Mouse (Mus musculus) liver, embryonic 15.5 days (tissue): ENCODE measurements around the gene Gm10401. TPM values are rescaled to one million over a fixed set of nuclear protein-coding genes. Genes with fewer than 3 reads are reported as not detected.
A peak's percentile ranks its signal among the peaks of the same experiment; 100 is the strongest.
"Not testable (repeated sequence)": the region's sequence is repeated elsewhere in the genome, so short reads cannot be mapped to it uniquely, and the experiment has no call there.

ENCODE experiments used
- ATAC-seq: fragments of 200-750 bp; cut with Nextera tagmentation; 2 replicates; pipeline ENCODE4 v1.8.0; 2017; ENCODE audit warnings: moderate number of reproducible peaks, mild to moderate bottlenecking, moderate library complexity; ENCODE audit not compliant: insufficient read depth
- H3K27ac ChIP-seq: fragments of 300-500 bp; sonication (generic); replicated peaks from 2 replicates; pipeline ENCODE4 v1.5.1; 2015; ENCODE audit warnings: mild to moderate bottlenecking, inconsistent platforms
- H3K27me3 ChIP-seq: fragments of 300-500 bp; sonication (generic); 2 replicates; pipeline ENCODE4 v1.6.1; 2015; ENCODE audit warnings: mild to moderate bottlenecking, inconsistent platforms
- H3K36me3 ChIP-seq: fragments of 300-500 bp; sonication (generic); replicated peaks from 2 replicates; pipeline ENCODE4 v1.6.1; 2015; ENCODE audit warnings: moderate library complexity, mild to moderate bottlenecking, inconsistent platforms
- H3K4me1 ChIP-seq: fragments of 300-500 bp; sonication (generic); replicated peaks from 2 replicates; pipeline ENCODE4 v1.6.1; 2015; ENCODE audit warnings: inconsistent platforms
- H3K4me2 ChIP-seq: fragments of 300-500 bp; sonication (generic); 2 replicates; pipeline ENCODE4 v1.6.1; 2015; ENCODE audit warnings: moderate library complexity, mild to moderate bottlenecking, inconsistent platforms
- H3K4me3 ChIP-seq: fragments of 300-500 bp; sonication (generic); replicated peaks from 2 replicates; pipeline ENCODE4 v1.5.1; 2015; ENCODE audit warnings: mild to moderate bottlenecking, inconsistent platforms
- H3K9ac ChIP-seq: fragments of 300-500 bp; sonication (generic); 2 replicates; pipeline ENCODE4 v1.6.1; 2015; ENCODE audit warnings: moderate library complexity, mild to moderate bottlenecking, inconsistent platforms
- H3K9me3 ChIP-seq: fragments of 300-500 bp; sonication (generic); replicated peaks from 2 replicates; pipeline ENCODE4 v1.6.1; 2016; ENCODE audit warnings: inconsistent platforms
- WGBS: fragments of 180-500 bp; shearing (Covaris S2); methylation state at CpG from one replicate; pipeline ENCODE4 v1.1.7; 2015; ENCODE audit warnings: mixed read lengths; ENCODE audit not compliant: insufficient replicate concordance; 5-methylcytosine and 5-hydroxymethylcytosine counted together
- polyA plus RNA-seq: library from polyadenylated mRNA; unstranded; fragments of >200 nt; fragmentation: Nextera tagmentation; extraction: Ambion mirVana; gene quantifications from 2 replicates; pipeline ENCODE4 v1.2.1, GENCODE M21; 2015

Gm10401 gene
- polyA plus RNA-seq, 1 experiment from 2014 or later, result 7.9 TPM

DNA sequence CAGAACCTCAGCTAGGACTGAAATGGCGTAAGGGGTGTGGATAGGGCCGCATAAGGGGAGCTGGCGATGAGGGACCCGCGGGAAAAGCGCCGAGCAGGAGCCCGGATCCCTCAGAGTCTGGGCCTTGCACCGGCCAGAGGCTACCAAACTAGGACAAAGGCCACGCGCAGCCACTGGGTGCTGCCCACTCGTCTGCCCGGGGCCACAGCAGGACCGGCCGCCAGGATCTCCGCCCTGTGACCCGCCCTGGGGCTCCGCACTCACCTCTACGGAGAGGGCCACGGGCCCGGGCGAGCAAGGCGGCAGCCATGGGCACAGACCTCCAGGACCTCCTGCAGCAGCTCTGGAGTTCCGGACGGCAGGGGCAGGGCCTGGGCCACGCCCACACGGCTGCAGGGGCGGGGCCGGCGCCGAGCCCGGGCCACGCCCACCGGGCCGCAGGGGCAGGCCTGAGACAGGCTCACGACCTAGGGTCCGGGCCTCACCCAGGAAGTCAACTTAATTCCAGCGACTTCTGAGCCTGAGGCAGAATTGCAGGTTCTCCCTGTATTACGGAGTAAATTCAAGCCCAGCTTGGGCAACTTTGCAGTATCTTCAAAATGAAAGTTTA lies 21.0 kb upstream of the Gm10401 start, which contains the start of gene Acads:
Gene Acads (minus strand): TSS at position 386 of the 610 bp plus-strand sequence.
- peak within 1 kb of the TSS; percentile 76 for H3K4me3 ChIP-seq
- peak within 1 kb of the TSS; percentile 65 for H3K27ac ChIP-seq
- H3K4me2 ChIP-seq, result peak within 1 kb of the TSS; percentile 96

DNA sequence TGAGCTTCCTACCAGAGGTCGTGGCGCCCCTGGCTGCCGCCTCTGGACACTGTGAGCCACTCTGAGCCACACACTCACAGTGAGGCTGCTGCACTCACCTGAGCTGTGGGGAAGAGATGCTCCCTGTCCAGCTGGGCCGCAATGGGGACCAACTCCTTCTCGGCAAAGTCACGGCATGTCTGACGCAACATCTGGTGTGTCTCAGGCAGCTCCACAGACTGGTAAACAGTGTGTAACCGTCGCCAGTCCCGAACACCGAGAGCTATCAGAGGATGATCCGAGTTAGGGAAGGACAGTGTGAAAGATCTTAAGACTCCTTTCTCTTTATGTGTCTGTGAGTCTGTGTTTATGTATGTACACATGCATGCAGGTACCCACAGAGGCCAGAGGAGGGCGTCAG lies 19.4 kb upstream of the Gm10401 start:
- H3K9me3 ChIP-seq, result no peaks in the 10 kb centered on the region
- 82% methylated on average over 13 of the region's 13 CpGs for WGBS
- H3K27me3 ChIP-seq, result no peaks in the 10 kb centered on the region
- H3K4me1 ChIP-seq, result peaks cover 31% of the 10 kb centered on the region
- peaks cover 21% of the 10 kb centered on the region for H3K36me3 ChIP-seq
- no peak overlapping the region for H3K4me3 ChIP-seq
- H3K9ac ChIP-seq, result no peak overlapping the region
- H3K27ac ChIP-seq, result no peak overlapping the region
- no peak overlapping the region for H3K4me2 ChIP-seq
- no peak for ATAC-seq

More for the DNA sequence above, 21.0 kb upstream of the Gm10401 start, which contains the start of gene Acads:
- WGBS, result 1% methylated on average over 39 of the region's 39 CpGs
- peak; percentile 89 for ATAC-seq
- H3K9ac ChIP-seq, result peak within 1 kb of the TSS; percentile 79
- peaks cover 15% of the 10 kb centered on the region for H3K36me3 ChIP-seq
- no peaks in the 10 kb centered on the region for H3K9me3 ChIP-seq
- H3K27me3 ChIP-seq, result no peaks in the 10 kb centered on the region
- peaks cover 31% of the 10 kb centered on the region for H3K4me1 ChIP-seq

DNA sequence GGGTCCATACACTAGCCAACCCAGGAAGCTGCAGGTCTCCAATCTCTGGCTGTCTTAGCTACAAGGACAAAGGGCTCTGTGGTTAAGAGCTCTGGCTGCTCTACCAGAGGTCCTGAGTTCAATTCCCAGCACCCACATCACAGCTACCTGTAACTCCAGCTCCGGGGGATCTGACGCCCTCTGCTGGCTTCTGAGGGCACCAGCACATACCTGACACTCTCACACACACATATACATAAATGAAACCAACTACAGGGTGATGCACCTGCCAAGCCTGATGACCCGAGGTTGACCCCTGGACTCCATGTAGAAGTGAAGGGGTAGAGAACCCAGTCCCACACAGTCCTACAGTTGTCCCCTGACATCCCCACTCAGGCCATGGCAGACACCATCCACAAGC lies 18.3 kb upstream of the Gm10401 start:
- 73% methylated on average over 3 of the region's 3 CpGs for WGBS

DNA sequence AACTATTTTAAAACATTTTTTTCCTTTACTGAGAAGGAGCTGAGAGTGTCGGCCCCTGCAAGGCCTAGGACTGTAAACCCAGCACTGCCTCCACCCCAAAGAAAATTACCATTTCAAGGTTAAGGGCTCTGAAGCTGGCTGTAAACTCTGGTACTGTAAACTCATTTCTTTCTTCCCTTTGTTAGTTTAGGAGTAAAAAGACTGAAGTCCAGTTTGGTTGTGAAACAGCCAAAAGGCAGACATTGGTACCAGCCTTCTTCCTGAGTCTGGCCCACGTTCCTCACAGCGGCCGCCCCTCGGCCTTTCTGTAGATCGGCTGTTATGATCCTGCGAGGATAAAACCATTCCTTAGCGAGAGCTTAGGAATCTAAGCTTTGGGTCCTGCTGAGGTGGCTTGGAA lies 16.4 kb upstream of the Gm10401 start:
- peaks cover 22% of the 10 kb centered on the region for H3K4me1 ChIP-seq
- H3K4me3 ChIP-seq, result no peak overlapping the region
- H3K36me3 ChIP-seq, result peaks cover 27% of the 10 kb centered on the region
- WGBS, result 77% methylated on average over 8 of the region's 8 CpGs
- no peaks in the 10 kb centered on the region for H3K27me3 ChIP-seq
- no peak overlapping the region for H3K27ac ChIP-seq
- no peak for ATAC-seq
- H3K9me3 ChIP-seq, result no peaks in the 10 kb centered on the region
- no peak overlapping the region for H3K4me2 ChIP-seq
- no peak overlapping the region for H3K9ac ChIP-seq

More for the DNA sequence above, 18.3 kb upstream of the Gm10401 start:
- Histone ChIP-seq H3K9ac (no peak overlapping the region), H3K27me3 (no peaks in the 10 kb centered on the region), H3K4me2 (no peak overlapping the region), H3K4me3 (no peak overlapping the region), H3K4me1 (peaks cover 27% of the 10 kb centered on the region), H3K36me3 (peaks cover 27% of the 10 kb centered on the region), H3K9me3 (no peaks in the 10 kb centered on the region), H3K27ac (no peak overlapping the region)
- ATAC-seq, result no peak

DNA sequence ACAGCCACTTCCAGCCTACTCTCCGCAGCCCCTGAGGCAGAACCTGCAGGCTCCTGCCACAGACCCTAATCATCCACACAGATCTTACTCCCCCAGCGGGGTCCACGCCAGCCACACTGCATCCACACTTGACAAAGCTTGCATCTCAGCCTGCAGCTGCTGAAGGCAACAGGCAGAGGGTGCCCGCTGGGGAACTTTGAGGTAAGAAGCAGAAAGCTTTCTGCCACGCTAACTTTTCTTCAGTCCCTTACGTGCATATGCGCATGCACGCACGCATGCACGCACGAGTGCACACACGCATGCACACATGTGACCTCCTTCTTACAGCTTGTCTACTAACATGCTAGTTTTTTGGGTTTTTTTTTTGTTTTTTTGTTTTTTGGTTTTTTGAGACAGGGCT lies 15.1 kb upstream of the Gm10401 start:
- no peak overlapping the region for H3K9ac ChIP-seq
- no peak overlapping the region for H3K4me3 ChIP-seq
- no peak overlapping the region for H3K4me2 ChIP-seq
- no peak overlapping the region for H3K27ac ChIP-seq
- H3K4me1 ChIP-seq, result peaks cover 10% of the 10 kb centered on the region; the same call in 1 of the 2 replicates
- 91% methylated on average over 12 of the region's 12 CpGs for WGBS
- no peak for ATAC-seq
- no peaks in the 10 kb centered on the region for H3K9me3 ChIP-seq
- H3K27me3 ChIP-seq, result no peaks in the 10 kb centered on the region
- peaks cover 27% of the 10 kb centered on the region for H3K36me3 ChIP-seq

DNA sequence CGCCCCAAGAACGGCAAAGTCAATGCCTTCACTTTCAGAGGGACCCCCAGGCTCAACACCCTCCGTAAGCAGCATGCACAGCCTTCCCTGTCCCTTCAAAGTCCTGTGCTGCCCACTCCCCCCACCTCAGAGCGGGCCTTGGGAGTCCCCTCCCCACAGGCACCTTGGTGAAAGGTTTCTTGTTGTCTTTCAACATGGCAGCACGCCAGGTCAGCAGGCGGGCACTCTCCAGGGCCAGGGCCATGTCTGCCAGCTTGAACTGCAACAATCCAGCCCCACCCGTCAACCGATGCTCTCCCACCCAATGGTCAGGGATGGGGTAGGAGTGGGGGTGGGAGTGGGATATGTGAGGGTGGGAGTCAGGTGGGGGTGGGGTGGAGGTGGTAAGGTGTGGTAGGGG lies 13.1 kb upstream of the Gm10401 start:
- H3K27me3 ChIP-seq, result no peaks in the 10 kb centered on the region
- no peak for ATAC-seq
- no peaks in the 10 kb centered on the region for H3K9me3 ChIP-seq
- H3K27ac ChIP-seq, result no peak overlapping the region
- H3K4me1 ChIP-seq, result no peaks in the 10 kb centered on the region
- WGBS, result 84% methylated on average over 8 of the region's 8 CpGs
- H3K4me2 ChIP-seq, result no peak overlapping the region
- no peak overlapping the region for H3K9ac ChIP-seq
- no peak overlapping the region for H3K4me3 ChIP-seq
- peaks cover 17% of the 10 kb centered on the region for H3K36me3 ChIP-seq

DNA sequence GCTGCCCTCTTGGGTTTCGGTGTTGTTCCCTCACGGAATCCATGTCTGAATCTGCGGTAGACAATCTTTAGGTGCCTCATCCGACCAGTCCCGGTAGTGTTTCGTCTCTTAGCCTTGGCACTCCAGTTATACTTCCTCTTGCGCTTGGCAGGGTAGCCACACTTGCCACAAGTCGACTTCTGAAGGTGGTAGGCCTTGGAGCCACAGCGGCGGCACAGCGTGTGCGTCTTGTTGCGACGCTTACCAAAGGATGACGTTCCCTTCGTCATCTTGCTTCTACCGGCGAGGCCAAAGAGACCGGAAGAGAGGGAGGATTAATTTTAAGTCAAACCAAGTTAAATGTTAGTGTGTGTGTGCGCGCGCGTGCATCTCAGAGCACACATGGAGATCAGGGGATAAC lies 5.2 kb upstream of the Gm10401 start:
- not testable (repeated sequence) for H3K9ac ChIP-seq, H3K4me2 ChIP-seq, H3K27ac ChIP-seq, H3K9me3 ChIP-seq, H3K27me3 ChIP-seq, H3K4me3 ChIP-seq, ATAC-seq, H3K4me1 ChIP-seq
- H3K36me3 ChIP-seq, result peaks cover 36% of the 10 kb centered on the region
- 90% methylated on average over 23 of the region's 23 CpGs for WGBS

DNA sequence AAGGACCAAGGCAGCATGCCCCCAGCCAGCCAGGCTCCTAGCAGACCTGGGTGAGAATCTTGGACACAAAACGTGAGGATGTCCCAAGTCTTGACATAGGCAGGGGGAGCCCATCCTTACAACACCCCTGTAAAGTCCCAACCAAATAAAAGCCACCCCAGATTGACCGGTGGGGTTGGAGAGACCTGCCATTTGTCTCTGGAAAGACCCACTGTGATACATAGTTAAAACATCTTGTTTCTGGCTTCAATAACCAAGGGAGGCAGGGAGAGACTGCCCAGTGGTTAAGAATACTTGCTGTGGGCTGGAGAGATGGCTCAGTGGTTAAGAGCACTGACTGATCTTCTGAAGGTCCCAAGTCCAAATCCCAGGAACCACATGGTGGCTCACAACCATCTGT lies 4.1 kb upstream of the Gm10401 start:
- H3K4me1 ChIP-seq, result 0 out of 2 replicates have a peak, but pooled peaks cover 5% of the 10 kb centered on the region
- peaks cover 42% of the 10 kb centered on the region for H3K36me3 ChIP-seq
- no peak overlapping the region for H3K4me3 ChIP-seq
- H3K9ac ChIP-seq, result no peak overlapping the region
- 81% methylated on average over 2 of the region's 2 CpGs for WGBS
- no peak overlapping the region for H3K27ac ChIP-seq
- no peaks in the 10 kb centered on the region for H3K27me3 ChIP-seq
- no peaks in the 10 kb centered on the region for H3K9me3 ChIP-seq
- no peak for ATAC-seq
- no peak overlapping the region for H3K4me2 ChIP-seq

DNA sequence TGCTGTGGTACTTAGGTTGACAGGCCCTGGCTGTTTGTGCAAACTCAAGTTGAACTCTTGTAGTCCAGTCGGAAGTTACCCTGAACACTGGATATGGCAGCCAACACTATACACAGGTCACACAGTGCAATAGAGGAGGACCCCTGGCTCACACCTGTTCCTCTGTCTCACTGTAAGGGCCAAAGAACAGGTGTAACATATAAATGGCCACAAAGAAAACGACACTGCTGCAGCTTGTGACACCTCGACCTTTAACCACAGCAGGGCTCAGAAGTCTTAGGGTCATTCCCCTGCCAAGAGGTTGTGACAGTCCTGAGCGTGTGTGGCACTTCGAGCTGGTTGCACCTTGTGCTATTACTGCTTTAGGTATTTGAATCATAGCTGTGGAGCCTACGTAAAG lies 2.4 kb upstream of the Gm10401 start:
- 0 out of 2 replicates have a peak, but pooled peaks cover 5% of the 10 kb centered on the region for H3K4me1 ChIP-seq
- no peak overlapping the region for H3K27ac ChIP-seq
- peaks cover 59% of the 10 kb centered on the region for H3K36me3 ChIP-seq
- H3K4me3 ChIP-seq, result no peak overlapping the region
- H3K9me3 ChIP-seq, result no peaks in the 10 kb centered on the region
- no peaks in the 10 kb centered on the region for H3K27me3 ChIP-seq
- 70% methylated on average over 6 of the region's 6 CpGs for WGBS
- ATAC-seq, result no peak
- H3K9ac ChIP-seq, result no peak overlapping the region
- no peak overlapping the region for H3K4me2 ChIP-seq

DNA sequence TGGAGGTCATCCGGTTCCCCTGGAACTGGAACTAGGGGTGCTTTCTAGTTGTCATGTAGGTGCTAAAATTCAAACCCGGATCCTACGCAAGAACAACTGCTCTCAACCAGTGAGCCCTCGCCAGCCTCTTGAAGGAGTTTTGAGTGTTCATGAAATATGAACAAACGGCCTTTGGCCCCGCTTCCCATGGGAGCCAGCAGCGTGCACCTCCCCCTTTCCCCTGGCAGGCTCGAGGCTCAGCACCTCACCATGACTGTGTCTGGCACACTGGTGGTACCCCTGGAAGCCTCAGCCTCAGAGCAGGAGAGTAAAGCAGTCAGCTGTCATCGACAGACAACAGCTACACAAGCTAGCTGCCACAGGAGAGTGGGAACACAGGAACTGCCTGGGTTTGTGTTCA lies 1.9 kb upstream of the Gm10401 start:
- Histone ChIP-seq H3K36me3 (peaks cover 64% of the 10 kb centered on the region), H3K4me1 (0 out of 2 replicates have a peak, but pooled peaks cover 5% of the 10 kb centered on the region), H3K4me2 (no peak overlapping the region), H3K9me3 (no peaks in the 10 kb centered on the region), H3K4me3 (no peak overlapping the region), H3K27ac (no peak overlapping the region), H3K27me3 (no peaks in the 10 kb centered on the region), H3K9ac (no peak overlapping the region)
- WGBS, result 81% methylated on average over 9 of the region's 9 CpGs
- no peak for ATAC-seq

DNA sequence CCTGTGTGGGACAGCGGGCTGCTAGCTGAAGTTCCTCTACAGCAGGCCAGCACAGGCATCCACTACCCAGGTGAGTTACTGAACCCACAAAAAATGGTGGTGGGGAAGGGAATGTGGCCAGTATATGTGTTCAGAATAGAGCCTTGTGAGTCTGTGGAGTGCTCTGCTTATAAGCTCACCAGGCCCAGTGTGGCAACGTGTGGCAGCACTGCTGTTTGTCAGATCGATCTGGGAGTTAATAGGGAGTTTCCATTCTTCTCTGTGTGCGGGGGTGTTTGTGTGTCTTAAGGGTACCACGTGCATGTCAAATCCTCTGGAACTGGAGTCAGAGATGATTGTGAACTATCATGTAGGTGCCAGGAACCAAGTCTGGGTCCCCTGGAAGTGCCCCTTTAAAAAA lies 1.4 kb upstream of the Gm10401 start:
- Histone ChIP-seq H3K9ac (no peak overlapping the region), H3K36me3 (peaks cover 69% of the 10 kb centered on the region)

DNA sequence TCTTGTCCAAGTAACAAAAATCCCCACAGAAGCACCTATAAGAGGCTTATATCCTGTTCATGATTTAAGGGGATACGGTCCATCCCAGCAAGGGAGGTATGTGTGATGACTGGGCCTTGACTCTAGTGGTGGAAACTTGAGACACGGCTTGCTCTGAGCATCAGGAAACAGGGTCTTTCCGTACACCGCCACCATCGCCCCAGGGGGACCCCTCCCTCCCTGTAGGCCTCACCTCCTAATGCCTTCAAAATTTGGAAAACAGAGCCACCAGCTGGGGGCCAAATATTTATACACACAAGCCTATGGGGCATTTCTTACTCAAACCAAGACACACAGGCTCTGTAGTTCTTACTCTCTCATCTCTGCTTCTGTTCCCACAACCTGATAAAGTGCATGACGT lies 6.3 kb downstream of the Gm10401 start:
- no peak for ATAC-seq
- Histone ChIP-seq H3K36me3 (peaks cover 99% of the 10 kb centered on the region), H3K4me1 (no peaks in the 10 kb centered on the region; the same call in none of the 2 replicates), H3K4me2 (no peak overlapping the region), H3K4me3 (no peak overlapping the region), H3K27ac (no peak overlapping the region), H3K27me3 (no peaks in the 10 kb centered on the region), H3K9me3 (no peaks in the 10 kb centered on the region), H3K9ac (no peak overlapping the region)
- WGBS, result 88% methylated on average over 6 of the region's 6 CpGs

More for the DNA sequence above, 1.4 kb upstream of the Gm10401 start:
- Histone ChIP-seq H3K4me2 (no peak overlapping the region), H3K4me3 (no peak overlapping the region), H3K4me1 (0 out of 2 replicates have a peak, but pooled peaks cover 5% of the 10 kb centered on the region), H3K27me3 (no peaks in the 10 kb centered on the region), H3K27ac (no peak overlapping the region), H3K9me3 (no peaks in the 10 kb centered on the region)
- ATAC-seq, result no peak
- 62% methylated on average over 5 of the region's 5 CpGs for WGBS
